In the genomic region with DNA sequence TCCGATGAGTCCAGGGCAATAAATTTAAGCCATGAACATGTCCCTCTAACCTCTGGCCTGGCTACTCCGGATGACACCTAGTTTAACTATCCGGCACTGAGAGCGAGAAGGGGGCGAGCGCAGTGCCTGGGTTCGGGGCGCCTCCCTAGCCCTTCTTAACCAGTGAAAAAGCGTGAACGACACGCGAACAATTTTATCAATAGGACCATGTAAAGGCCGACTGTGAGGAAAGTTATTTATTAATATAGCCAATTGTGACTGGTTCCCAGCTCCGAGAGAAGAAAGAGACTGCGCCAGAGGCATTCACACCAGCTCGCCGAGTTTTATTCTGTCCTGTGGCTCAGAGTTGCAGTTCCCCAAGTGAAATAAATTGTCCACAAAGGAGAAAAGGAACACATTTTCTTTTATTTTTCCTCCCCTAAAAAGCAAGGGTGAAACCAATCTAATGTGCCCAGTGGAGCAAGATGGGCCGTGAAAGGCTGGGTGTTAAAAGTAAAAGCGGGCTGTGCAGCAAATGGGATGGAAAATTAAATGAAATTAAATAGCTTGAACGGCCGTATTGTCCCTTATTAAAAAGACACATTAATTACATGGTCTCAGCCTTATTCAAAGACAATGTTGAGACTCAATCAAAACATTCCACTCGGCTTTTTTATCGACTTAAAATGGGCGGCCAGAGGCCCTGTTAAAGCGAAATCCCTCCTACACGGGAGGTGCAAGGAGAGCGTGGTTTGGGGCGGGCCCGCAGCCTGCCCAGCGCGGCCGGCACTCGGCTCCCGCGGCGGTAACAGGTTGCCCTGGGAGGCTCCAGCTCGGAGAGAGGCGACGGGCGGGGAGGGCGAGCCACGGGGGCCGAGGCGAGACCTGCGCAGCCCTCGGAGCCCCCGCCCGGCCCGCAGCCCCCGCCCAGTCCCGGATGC, we compare ENCODE assay signal across 10 mouse cellular contexts. TPM values are rescaled to one million over a fixed set of nuclear protein-coding genes. Genes with fewer than 3 reads are reported as not detected.
DNase-seq lines count a peak whose midpoint lies in the region; ATAC-seq and TF ChIP-seq lines count a peak whose summit lies in the region.
"Had no signal": no experiment of that assay in that cellular context is flagged by ENCODE, and none has a peak within 500 bp of the region (broad histone marks: within the 10 kb centered on the region; RNA-seq: fewer than 3 reads in every experiment).

No protein-coding gene starts in this region.

- peak overlapping the region; percentile 94 for H3K4me2 ChIP-seq in heart, embryonic 12.5 days
- H3K4me2 ChIP-seq in forebrain, postnatal 0 days (ENCODE audit: low read depth), result peak overlapping the region; percentile 65
- peak overlapping the region; percentile 73 for H3K4me2 ChIP-seq in liver, embryonic 11.5 days
- peak overlapping the region; percentile 90 for H3K4me2 ChIP-seq in stomach, embryonic 16.5 days (ENCODE audit: low read depth, low read length)

- H3K9me3 ChIP-seq in heart, embryonic 12.5 days (replicated peaks), result no peaks in the 10 kb centered on the region
- H3K9me3 ChIP-seq in forebrain, postnatal 0 days (ENCODE audit: low read length), result 0 out of 2 replicates have a peak, but pooled peaks cover 6% of the 10 kb centered on the region
- no peaks in the 10 kb centered on the region for H3K9me3 ChIP-seq in liver, embryonic 11.5 days (ENCODE audit: control insufficient read depth, low read length)
- H3K9me3 ChIP-seq in stomach, embryonic 16.5 days (replicated peaks; ENCODE audit: control insufficient read depth, low read length), result 0 out of 2 replicates have a peak, but pooled peaks cover 3% of the 10 kb centered on the region

- peak overlapping the region; percentile 52; the same call in 1 of the 2 replicates for H3K9ac ChIP-seq in heart, embryonic 12.5 days
- peak overlapping the region; percentile 14; the same call in 1 of the 2 replicates for H3K9ac ChIP-seq in forebrain, postnatal 0 days
- H3K9ac ChIP-seq in liver, embryonic 11.5 days (ENCODE audit: low read depth, low read length), result no peak overlapping the region
- peak overlapping the region; percentile 58 for H3K9ac ChIP-seq in stomach, embryonic 16.5 days (ENCODE audit: low read length)

- 3% methylated on average over 51 of the region's 51 CpGs for WGBS in heart, embryonic 12.5 days
- WGBS in forebrain, postnatal 0 days, result under 1% methylated on average over 51 of the region's 51 CpGs
- 4% methylated on average over 51 of the region's 51 CpGs for WGBS in liver, embryonic 11.5 days
- WGBS in stomach, embryonic 16.5 days, result 3% methylated on average over 48 of the region's 51 CpGs

- H3K4me1 ChIP-seq in heart, embryonic 12.5 days (replicated peaks), result peaks cover 13% of the 10 kb centered on the region; the same call in 1 of the 2 replicates
- H3K4me1 ChIP-seq in forebrain, postnatal 0 days (ENCODE audit: insufficient read depth), result 0 out of 2 replicates have a peak, but pooled peaks cover 4% of the 10 kb centered on the region
- H3K4me1 ChIP-seq in liver, embryonic 11.5 days (replicated peaks; ENCODE audit: control insufficient read depth, insufficient read depth, low read length), result no peaks in the 10 kb centered on the region
- H3K4me1 ChIP-seq in stomach, embryonic 16.5 days (ENCODE audit: control insufficient read depth, insufficient read depth, low read length), result peaks cover 8% of the 10 kb centered on the region

- ATAC-seq in heart, embryonic 12.5 days (ENCODE audit: insufficient number of reproducible peaks, low FRiP score), result no peak; the same call in 1 of the 2 replicates
- peak; percentile 49 for ATAC-seq in forebrain, postnatal 0 days
- ATAC-seq in liver, embryonic 11.5 days (replicated peaks; ENCODE audit: low FRiP score), result peak; percentile 53; the same call in 1 of the 2 replicates
- ATAC-seq in stomach, embryonic 16.5 days (ENCODE audit: insufficient read depth, low FRiP score), result peak; percentile 67; the same call in 1 of the 2 replicates

- no peaks in the 10 kb centered on the region for H3K36me3 ChIP-seq in heart, embryonic 12.5 days
- no peaks in the 10 kb centered on the region for H3K36me3 ChIP-seq in forebrain, postnatal 0 days (ENCODE audit: insufficient read depth)
- no peaks in the 10 kb centered on the region for H3K36me3 ChIP-seq in liver, embryonic 11.5 days (ENCODE audit: control insufficient read depth, insufficient read depth, low read length)
- H3K36me3 ChIP-seq in stomach, embryonic 16.5 days (ENCODE audit: control insufficient read depth, insufficient read depth, low read length), result no peaks in the 10 kb centered on the region

- TF ChIP-seq CTCF in forebrain, postnatal 0 days (IDR thresholded peaks at IDR 0.05; ENCODE audit: low read depth), result no peak

- H3K4me3 ChIP-seq in heart, embryonic 12.5 days, result peak overlapping the region; percentile 58
- peak overlapping the region; percentile 35 for H3K4me3 ChIP-seq in forebrain, postnatal 0 days (ENCODE audit: low read depth, low read length)
- peak overlapping the region; percentile 49 for H3K4me3 ChIP-seq in liver, embryonic 11.5 days (ENCODE audit: low read depth, low read length)
- H3K4me3 ChIP-seq in stomach, embryonic 16.5 days (replicated peaks; ENCODE audit: low read length), result peak overlapping the region; percentile 52

- H3K27ac ChIP-seq in heart, embryonic 12.5 days (ENCODE audit: poor library complexity, severe bottlenecking), result no peak overlapping the region
- H3K27ac ChIP-seq in forebrain, postnatal 0 days (ENCODE audit: low read depth, low read length), result no peak overlapping the region
- H3K27ac ChIP-seq in liver, embryonic 11.5 days (ENCODE audit: low read depth, low read length), result no peak overlapping the region
- H3K27ac ChIP-seq in stomach, embryonic 16.5 days (ENCODE audit: low read length), result no peak overlapping the region

- DNase-seq in heart, adult 8-10 months (ENCODE audit: low spot score), result no peak
- peak; percentile 63 for DNase-seq in ZHBTc4 (ENCODE audit: low read depth, low spot score)
- DNase-seq in forebrain, postnatal 0 days, result peak; percentile 54
- peak; percentile 43 for DNase-seq in liver, embryonic 11.5 days (ENCODE audit: low spot score)
- no peak for DNase-seq in spleen, postnatal 36 days (ENCODE audit: low spot score in 2 of 2)
- DNase-seq in lung, postnatal 14 days, result no peak

- peaks cover 93% of the 10 kb centered on the region for H3K27me3 ChIP-seq in heart, embryonic 12.5 days (replicated peaks)
- H3K27me3 ChIP-seq in forebrain, postnatal 0 days (ENCODE audit: insufficient read depth, low read length), result peaks cover 86% of the 10 kb centered on the region
- peaks cover 98% of the 10 kb centered on the region for H3K27me3 ChIP-seq in liver, embryonic 11.5 days (replicated peaks; ENCODE audit: control insufficient read depth, insufficient read depth, low read length)
- H3K27me3 ChIP-seq in stomach, embryonic 16.5 days (ENCODE audit: control insufficient read depth, insufficient read depth, low read length), result peaks cover 95% of the 10 kb centered on the region

RNA-seq across cellular contexts. Expression of a gene that starts 2.3 kb away (rescaled TPM):
- polyA plus RNA-seq in heart, embryonic 12.5 days (2016; fragmentation: Nextera tagmentation; extraction: Ambion mirVana), result not detected in 2 replicates
- not detected for total RNA-seq in heart, adult 8-10 months (2022)
- total RNA-seq in forebrain, postnatal 0 days (2014; rRNA removed), result 0.38 and 1.5 TPM in 2 replicates
- not detected in 2 replicates for polyA plus RNA-seq in forebrain, postnatal 0 days (2015; fragmentation: Nextera tagmentation; extraction: Ambion mirVana)
- 0.08 TPM in 1 of 2 replicates, not detected in the other for polyA plus RNA-seq in liver, embryonic 11.5 days (2014; fragmentation: Nextera tagmentation; extraction: Ambion mirVana)
- polyA plus RNA-seq in stomach, embryonic 16.5 days (2015; fragmentation: Nextera tagmentation; extraction: Ambion mirVana), result not detected in 2 replicates
- total RNA-seq: heart, postnatal 10 days; MEL had no signal

RNA-seq across cellular contexts. Expression of a gene that starts 39.5 kb away (rescaled TPM):
- polyA plus RNA-seq in heart, embryonic 12.5 days (2016; fragmentation: Nextera tagmentation; extraction: Ambion mirVana), result 30.5 and 31.1 TPM in 2 replicates
- total RNA-seq in heart, adult 8-10 months (2022), result 10 to 100 TPM; 10.3 to 13.9 (median 11.5) TPM
- 40.8 and 47.5 TPM in 2 replicates for total RNA-seq in forebrain, postnatal 0 days (2014; rRNA removed)
- 44.2 and 56.0 TPM in 2 replicates for polyA plus RNA-seq in forebrain, postnatal 0 days (2015; fragmentation: Nextera tagmentation; extraction: Ambion mirVana)
- 38.8 and 41.6 TPM in 2 replicates for polyA plus RNA-seq in liver, embryonic 11.5 days (2014; fragmentation: Nextera tagmentation; extraction: Ambion mirVana)
- polyA plus RNA-seq in stomach, embryonic 16.5 days (2015; fragmentation: Nextera tagmentation; extraction: Ambion mirVana), result 37.0 and 42.1 TPM in 2 replicates

Comparison
In these comparisons a context has a peak if more than half of its experiments do, and no peak if none do; other contexts are left out.
1. DNase-seq: peak in ZHBTc4 (single experiment), forebrain, postnatal 0 days (single experiment) and liver, embryonic 11.5 days (single experiment); none in heart, adult 8-10 months (single experiment), spleen, postnatal 36 days (0 of 2) and lung, postnatal 14 days (single experiment).
2. Peak in every context shown above with its lines, with median percentiles within 50 percentile points of each other: H3K4me2 ChIP-seq and H3K4me3 ChIP-seq.